Mouse (Mus musculus): ENCODE data around the gene Slc26a1. TPM values are rescaled to one million over a fixed set of nuclear protein-coding genes. Genes with fewer than 3 reads are reported as not detected.

Slc26a1 gene
- 0.44 and 0.87 TPM in 2 replicates for polyA plus RNA-seq (2012; rRNA removed)

DNA sequence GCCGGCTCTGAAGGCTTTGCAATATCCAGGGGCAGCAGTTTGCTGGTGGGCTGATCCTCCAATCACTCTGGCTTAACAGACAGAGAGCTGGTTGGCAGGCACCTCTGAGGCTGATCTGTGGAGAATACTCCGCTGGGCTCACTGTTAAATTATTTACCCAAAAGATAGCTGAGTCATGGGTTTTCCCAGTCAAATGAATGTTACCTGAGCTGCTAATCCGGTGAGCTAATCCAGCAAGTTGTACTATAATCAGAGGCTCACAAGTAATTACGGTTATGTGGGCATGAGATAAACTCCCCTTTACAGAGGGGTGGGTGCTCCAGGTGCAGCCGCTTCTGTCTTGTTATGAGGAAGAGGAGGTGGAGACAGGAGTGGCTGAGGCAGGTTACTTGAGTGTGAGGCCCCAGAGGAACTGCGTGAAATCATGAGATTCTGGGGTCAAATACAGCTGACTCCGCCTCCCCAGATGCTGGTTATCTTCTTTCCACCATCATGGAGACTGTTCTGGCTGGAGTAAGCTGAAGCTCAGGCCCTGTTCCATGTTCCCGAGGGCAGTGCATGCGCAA is at the start of gene Slc26a1:
Gene Slc26a1 (minus strand): TSS at position 319 of the 566 bp plus-strand sequence.
- no peak for DNase-seq
- WGBS: 91% methylated on average over 9 of the region's 9 CpGs
- Histone ChIP-seq H3K36me3 (ENCODE audit: control insufficient read depth, insufficient read depth, low read length) (no peaks in the 10 kb centered on the region), H3K27me3 (ENCODE audit: control insufficient read depth, insufficient read depth, low read length) (no peaks in the 10 kb centered on the region), H3K4me1 (replicated peaks; ENCODE audit: control insufficient read depth, insufficient read depth, low read length) (0 out of 2 replicates have a peak, but pooled peaks cover 2% of the 10 kb centered on the region), H3K4me3 (ENCODE audit: control insufficient read depth, insufficient read depth, low read length) (no peak within 1 kb of the TSS), H3K27ac (ENCODE audit: control insufficient read depth, insufficient read depth, low read length) (no peak within 1 kb of the TSS)
- TF ChIP-seq POLR2A (IDR thresholded peaks at IDR 0.05; ENCODE audit: control insufficient read depth, extremely low read depth, insufficient read depth, low read length, poor library complexity) (no peak), CTCF (IDR thresholded peaks at IDR 0.05; ENCODE audit: borderline replicate concordance, control insufficient read depth, extremely low read depth, insufficient read depth, low read length, poor library complexity) (no peak)

DNA sequence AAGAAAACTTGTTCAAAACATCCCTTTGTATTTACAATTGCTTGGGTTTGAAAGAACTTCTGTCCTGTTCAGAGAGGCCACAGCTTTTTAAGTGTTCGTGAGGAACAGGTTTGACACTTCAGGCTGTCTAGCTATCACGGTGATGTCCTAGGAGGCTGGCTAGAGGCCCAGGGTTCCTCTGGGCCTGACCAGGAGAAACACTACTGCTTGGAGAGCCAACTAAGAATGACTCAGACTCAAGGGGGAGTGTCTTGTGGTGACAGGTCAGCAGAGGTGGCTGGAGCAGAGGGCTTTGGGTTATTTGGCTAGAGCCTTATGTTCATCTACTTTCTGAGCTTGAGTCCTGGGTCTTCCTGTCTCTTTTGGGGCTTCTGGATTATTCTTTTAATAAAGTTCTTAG is 48.6 kb upstream of the Slc26a1 start:
- Histone ChIP-seq H3K4me1 (replicated peaks; ENCODE audit: control insufficient read depth, insufficient read depth, low read length) (no peaks in the 10 kb centered on the region), H3K36me3 (ENCODE audit: control insufficient read depth, insufficient read depth, low read length) (no peaks in the 10 kb centered on the region), H3K4me3 (ENCODE audit: control insufficient read depth, insufficient read depth, low read length) (no peak overlapping the region), H3K27me3 (ENCODE audit: control insufficient read depth, insufficient read depth, low read length) (no peaks in the 10 kb centered on the region), H3K27ac (ENCODE audit: control insufficient read depth, insufficient read depth, low read length) (no peak overlapping the region)
- TF ChIP-seq POLR2A (IDR thresholded peaks at IDR 0.05; ENCODE audit: control insufficient read depth, extremely low read depth, insufficient read depth, low read length, poor library complexity): no peak
- TF ChIP-seq CTCF (IDR thresholded peaks at IDR 0.05; ENCODE audit: borderline replicate concordance, control insufficient read depth, extremely low read depth, insufficient read depth, low read length, poor library complexity): no peak
- WGBS: 55% methylated on average over 2 of the region's 2 CpGs
- DNase-seq: no peak

DNA sequence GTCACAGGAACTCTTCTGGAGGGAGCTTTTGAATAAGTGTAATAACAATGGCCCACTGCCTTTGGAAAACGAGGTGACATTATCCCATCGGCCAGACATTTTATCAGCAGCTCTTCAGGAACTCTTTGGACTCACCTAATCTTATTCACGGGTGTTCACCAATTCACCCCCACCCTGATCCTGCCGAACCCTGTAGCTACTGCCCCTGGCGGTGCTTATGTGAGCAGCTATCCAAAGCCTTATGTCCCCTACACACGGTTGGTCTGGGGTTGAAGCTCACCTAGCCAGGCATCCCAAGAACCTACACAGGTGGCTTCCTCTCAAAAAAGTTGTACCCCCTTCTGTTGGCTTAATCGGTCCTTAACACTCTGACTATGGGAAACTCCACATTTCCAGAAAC is 44.4 kb upstream of the Slc26a1 start:
- Histone ChIP-seq H3K4me1 (replicated peaks; ENCODE audit: control insufficient read depth, insufficient read depth, low read length) (no peaks in the 10 kb centered on the region), H3K27me3 (ENCODE audit: control insufficient read depth, insufficient read depth, low read length) (no peaks in the 10 kb centered on the region), H3K4me3 (ENCODE audit: control insufficient read depth, insufficient read depth, low read length) (no peak overlapping the region), H3K36me3 (ENCODE audit: control insufficient read depth, insufficient read depth, low read length) (no peaks in the 10 kb centered on the region), H3K27ac (ENCODE audit: control insufficient read depth, insufficient read depth, low read length) (no peak overlapping the region)
- 73% methylated on average over 7 of the region's 7 CpGs for WGBS
- no peak for TF ChIP-seq POLR2A (IDR thresholded peaks at IDR 0.05; ENCODE audit: control insufficient read depth, extremely low read depth, insufficient read depth, low read length, poor library complexity)
- no peak for TF ChIP-seq CTCF (IDR thresholded peaks at IDR 0.05; ENCODE audit: borderline replicate concordance, control insufficient read depth, extremely low read depth, insufficient read depth, low read length, poor library complexity)
- no peak for DNase-seq

DNA sequence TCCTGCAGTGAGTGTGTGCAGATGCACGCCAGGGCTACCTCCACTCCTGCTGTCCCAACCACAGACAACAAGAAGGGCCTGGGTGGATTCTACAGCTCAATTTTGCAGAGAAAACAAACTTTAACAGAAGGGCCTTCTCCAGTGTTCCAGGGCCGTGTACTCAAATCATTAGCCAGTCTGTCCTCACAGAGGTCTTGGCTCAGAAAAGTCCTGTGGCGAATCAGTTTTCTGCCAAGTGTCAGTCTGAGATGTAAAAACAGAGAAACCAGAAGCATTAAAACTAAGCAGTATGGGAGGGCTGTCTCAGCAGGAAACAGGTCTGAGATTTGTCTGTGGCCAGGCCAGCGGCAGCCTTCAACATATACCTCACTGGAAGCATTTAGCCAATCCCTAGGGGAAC is 42.7 kb upstream of the Slc26a1 start:
- 87% methylated on average over 4 of the region's 4 CpGs for WGBS
- Histone ChIP-seq H3K27ac (ENCODE audit: control insufficient read depth, insufficient read depth, low read length) (no peak overlapping the region), H3K36me3 (ENCODE audit: control insufficient read depth, insufficient read depth, low read length) (no peaks in the 10 kb centered on the region), H3K27me3 (ENCODE audit: control insufficient read depth, insufficient read depth, low read length) (no peaks in the 10 kb centered on the region), H3K4me1 (replicated peaks; ENCODE audit: control insufficient read depth, insufficient read depth, low read length) (no peaks in the 10 kb centered on the region), H3K4me3 (ENCODE audit: control insufficient read depth, insufficient read depth, low read length) (no peak overlapping the region)
- DNase-seq: no peak
- no peak for TF ChIP-seq CTCF (IDR thresholded peaks at IDR 0.05; ENCODE audit: borderline replicate concordance, control insufficient read depth, extremely low read depth, insufficient read depth, low read length, poor library complexity)
- no peak for TF ChIP-seq POLR2A (IDR thresholded peaks at IDR 0.05; ENCODE audit: control insufficient read depth, extremely low read depth, insufficient read depth, low read length, poor library complexity)

DNA sequence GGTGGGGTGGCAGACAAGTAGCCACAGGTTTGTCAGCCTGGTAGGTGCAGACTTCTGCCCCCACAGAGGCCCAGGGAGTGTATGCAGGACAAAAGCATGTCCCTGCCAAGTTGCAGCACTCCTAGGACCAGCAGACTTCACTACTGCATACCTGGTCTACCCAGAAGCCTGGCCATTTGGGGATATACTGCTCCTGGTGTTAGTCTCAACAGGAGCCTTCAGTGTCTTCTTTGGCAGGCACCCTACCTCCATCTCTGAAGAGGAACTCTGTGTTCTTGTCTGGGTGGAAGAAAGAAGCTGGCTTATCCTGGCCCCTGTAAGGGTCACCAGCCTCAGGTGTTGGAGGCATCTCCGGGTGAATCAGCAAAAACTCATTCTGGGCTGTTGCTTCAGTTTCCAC is 40.6 kb upstream of the Slc26a1 start:
- Histone ChIP-seq H3K27me3 (ENCODE audit: control insufficient read depth, insufficient read depth, low read length) (no peaks in the 10 kb centered on the region), H3K27ac (ENCODE audit: control insufficient read depth, insufficient read depth, low read length) (no peak overlapping the region), H3K36me3 (ENCODE audit: control insufficient read depth, insufficient read depth, low read length) (no peaks in the 10 kb centered on the region), H3K4me1 (replicated peaks; ENCODE audit: control insufficient read depth, insufficient read depth, low read length) (no peaks in the 10 kb centered on the region), H3K4me3 (ENCODE audit: control insufficient read depth, insufficient read depth, low read length) (no peak overlapping the region)
- no peak for TF ChIP-seq CTCF (IDR thresholded peaks at IDR 0.05; ENCODE audit: borderline replicate concordance, control insufficient read depth, extremely low read depth, insufficient read depth, low read length, poor library complexity)
- no peak for TF ChIP-seq POLR2A (IDR thresholded peaks at IDR 0.05; ENCODE audit: control insufficient read depth, extremely low read depth, insufficient read depth, low read length, poor library complexity)
- DNase-seq: no peak
- WGBS: 88% methylated on average over 1 of the region's 1 CpGs

DNA sequence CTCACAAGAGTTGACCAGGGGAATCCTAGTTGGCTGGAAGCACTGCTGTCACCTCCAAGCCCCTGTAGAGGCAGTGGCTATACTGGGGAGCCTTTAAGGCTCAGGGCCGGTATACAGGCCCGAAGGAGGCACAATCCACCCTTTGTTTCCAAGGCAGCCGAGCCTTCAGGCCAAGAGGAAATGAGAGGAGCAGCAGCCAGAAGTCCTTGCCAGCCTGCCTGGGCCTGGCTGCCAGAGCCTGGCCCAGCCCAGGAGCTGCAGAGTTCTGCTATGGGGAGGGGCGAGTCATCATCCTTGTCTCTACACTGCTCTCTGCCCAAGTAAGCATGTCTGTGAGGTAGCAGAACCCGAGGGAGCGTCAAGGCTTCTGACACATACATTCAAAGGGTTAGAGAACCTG is 38.8 kb upstream of the Slc26a1 start:
- Histone ChIP-seq H3K27me3 (ENCODE audit: control insufficient read depth, insufficient read depth, low read length) (no peaks in the 10 kb centered on the region), H3K4me1 (replicated peaks; ENCODE audit: control insufficient read depth, insufficient read depth, low read length) (no peaks in the 10 kb centered on the region), H3K36me3 (ENCODE audit: control insufficient read depth, insufficient read depth, low read length) (no peaks in the 10 kb centered on the region), H3K4me3 (ENCODE audit: control insufficient read depth, insufficient read depth, low read length) (no peak overlapping the region), H3K27ac (ENCODE audit: control insufficient read depth, insufficient read depth, low read length) (no peak overlapping the region)
- no peak for DNase-seq
- 75% methylated on average over 6 of the region's 6 CpGs for WGBS
- TF ChIP-seq POLR2A (IDR thresholded peaks at IDR 0.05; ENCODE audit: control insufficient read depth, extremely low read depth, insufficient read depth, low read length, poor library complexity): no peak
- TF ChIP-seq CTCF (IDR thresholded peaks at IDR 0.05; ENCODE audit: borderline replicate concordance, control insufficient read depth, extremely low read depth, insufficient read depth, low read length, poor library complexity): no peak

DNA sequence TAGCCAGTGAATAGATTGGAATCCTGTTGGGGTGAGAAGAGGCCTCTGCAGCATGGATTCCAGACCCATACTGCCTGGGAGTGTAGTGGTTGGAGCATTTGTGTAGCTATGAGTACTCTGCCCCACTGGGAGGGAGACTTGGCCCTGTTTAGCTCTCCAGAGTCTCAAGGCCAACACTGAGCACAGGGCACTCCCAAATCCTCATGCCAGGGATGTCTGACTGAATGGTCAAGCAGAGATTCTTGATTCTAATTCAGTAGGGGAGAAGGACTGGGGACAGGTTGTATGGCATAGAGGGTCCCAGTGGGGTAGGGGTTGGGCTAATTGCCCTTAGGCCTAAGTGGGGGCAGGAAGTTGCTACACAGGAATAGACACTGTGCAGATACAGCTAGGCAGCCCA is 38.3 kb upstream of the Slc26a1 start:
- Histone ChIP-seq H3K27me3 (ENCODE audit: control insufficient read depth, insufficient read depth, low read length) (no peaks in the 10 kb centered on the region), H3K27ac (ENCODE audit: control insufficient read depth, insufficient read depth, low read length) (no peak overlapping the region), H3K36me3 (ENCODE audit: control insufficient read depth, insufficient read depth, low read length) (no peaks in the 10 kb centered on the region), H3K4me1 (replicated peaks; ENCODE audit: control insufficient read depth, insufficient read depth, low read length) (no peaks in the 10 kb centered on the region), H3K4me3 (ENCODE audit: control insufficient read depth, insufficient read depth, low read length) (no peak overlapping the region)
- no peak for DNase-seq
- no peak for TF ChIP-seq CTCF (IDR thresholded peaks at IDR 0.05; ENCODE audit: borderline replicate concordance, control insufficient read depth, extremely low read depth, insufficient read depth, low read length, poor library complexity)
- no peak for TF ChIP-seq POLR2A (IDR thresholded peaks at IDR 0.05; ENCODE audit: control insufficient read depth, extremely low read depth, insufficient read depth, low read length, poor library complexity)
